Mouse (Mus musculus): Measurements from ENCODE around the gene Slco1b2. TPM values are rescaled to one million over a fixed set of nuclear protein-coding genes. Genes with fewer than 3 reads are reported as not detected.

The Slco1b2 gene
- polyA plus RNA-seq, 1 experiment from 2014 or later, result not detected

DNA sequence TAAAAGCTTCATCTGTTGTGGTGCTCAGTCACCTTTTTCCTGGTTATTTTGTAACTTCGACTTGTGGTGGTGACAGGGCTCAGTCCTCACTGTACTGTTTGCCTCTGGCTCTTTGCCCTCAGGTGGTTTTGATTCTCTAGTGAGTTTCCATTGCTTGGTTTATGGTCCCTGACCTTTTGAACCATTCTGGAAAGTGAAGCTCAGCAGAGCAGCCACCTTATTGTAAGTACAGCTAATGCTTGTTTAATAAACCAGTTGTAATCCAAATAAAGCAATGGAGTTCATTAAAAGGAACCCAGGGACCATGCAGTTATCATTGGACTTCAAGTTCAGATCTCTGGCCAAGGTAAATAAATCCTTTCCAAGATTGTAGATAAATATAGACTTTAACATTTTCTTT, 11.3 kb downstream of the Slco1b2 start:
- H3K27ac ChIP-seq (replicated peaks), result no peak overlapping the region
- H3K36me3 ChIP-seq, result no peaks in the 10 kb centered on the region
- H3K4me2 ChIP-seq, result no peak overlapping the region
- no peak overlapping the region for H3K9ac ChIP-seq
- WGBS, result 61% methylated on average over 1 of the region's 1 CpGs
- ATAC-seq (ENCODE audit: extremely low read depth, insufficient number of reproducible peaks, low FRiP score, low TSS enrichment), result no peak
- no peaks in the 10 kb centered on the region for H3K27me3 ChIP-seq (replicated peaks)
- H3K9me3 ChIP-seq, result no peaks in the 10 kb centered on the region
- H3K4me3 ChIP-seq, result no peak overlapping the region
- no peaks in the 10 kb centered on the region for H3K4me1 ChIP-seq

DNA sequence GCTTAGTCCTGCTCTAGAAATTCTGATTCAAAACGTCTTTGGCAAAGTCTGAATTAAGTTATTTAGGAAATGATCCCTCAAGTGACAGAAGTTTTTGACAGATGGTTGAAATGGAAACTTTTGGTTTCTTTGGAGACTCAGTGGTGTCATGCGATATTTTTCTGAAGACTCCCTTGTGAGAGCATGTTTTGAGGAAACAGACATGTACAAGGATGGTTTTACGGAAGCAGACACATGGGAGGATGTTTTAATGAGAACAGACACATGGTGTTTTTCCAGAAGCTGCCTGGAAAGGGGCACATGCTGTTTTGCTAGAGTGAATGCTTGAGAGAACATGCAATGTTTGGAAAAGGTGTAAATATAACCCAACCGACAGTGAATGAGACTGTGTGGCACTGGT, 57.7 kb downstream of the Slco1b2 start:
- H3K9ac ChIP-seq, result no peak overlapping the region
- no peaks in the 10 kb centered on the region for H3K36me3 ChIP-seq
- no peak overlapping the region for H3K4me3 ChIP-seq
- H3K4me2 ChIP-seq, result no peak overlapping the region
- H3K9me3 ChIP-seq, result no peaks in the 10 kb centered on the region
- H3K27me3 ChIP-seq (replicated peaks), result no peaks in the 10 kb centered on the region
- WGBS, result 50% methylated on average over 4 of the region's 4 CpGs
- no peak for ATAC-seq (ENCODE audit: extremely low read depth, insufficient number of reproducible peaks, low FRiP score, low TSS enrichment)
- H3K4me1 ChIP-seq, result peaks cover 10% of the 10 kb centered on the region
- H3K27ac ChIP-seq (replicated peaks), result no peak overlapping the region

DNA sequence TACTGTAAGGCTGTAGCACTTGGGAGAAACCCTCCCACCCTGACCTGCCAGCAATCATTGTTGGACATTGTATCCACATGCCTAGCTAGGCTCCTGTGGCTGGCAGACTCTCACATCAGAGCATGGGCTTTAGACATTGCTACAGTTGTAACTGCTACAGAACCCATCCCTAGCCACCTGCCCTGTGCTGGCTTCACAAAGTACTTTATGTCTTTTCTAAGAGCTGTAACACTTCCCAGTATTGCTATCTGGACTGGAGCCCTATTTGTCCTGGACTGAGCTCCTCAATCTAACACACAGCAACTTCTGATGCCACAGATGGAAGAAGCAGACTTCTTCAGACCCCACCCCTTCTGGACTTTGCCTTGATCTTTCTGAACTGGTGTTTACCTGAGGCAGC, 61.9 kb downstream of the Slco1b2 start:
- Histone ChIP-seq H3K9ac (no peak overlapping the region), H3K4me1 (peaks cover 10% of the 10 kb centered on the region), H3K27me3 (replicated peaks) (no peaks in the 10 kb centered on the region), H3K36me3 (no peaks in the 10 kb centered on the region), H3K4me2 (no peak overlapping the region), H3K9me3 (no peaks in the 10 kb centered on the region), H3K27ac (replicated peaks) (no peak overlapping the region), H3K4me3 (no peak overlapping the region)
- ATAC-seq (ENCODE audit: extremely low read depth, insufficient number of reproducible peaks, low FRiP score, low TSS enrichment), result no peak

Other genes starting within 250 kb of the Slco1b2 start
- gene Slco1c1, start 105.2 kb upstream of the Slco1b2 start, polyA plus RNA-seq (2015; fragmentation: Nextera tagmentation; extraction: Ambion mirVana), result 0.11 and 0.19 TPM in 2 replicates
- gene Gm5724, start 144.3 kb downstream of the Slco1b2 start, polyA plus RNA-seq (2015; fragmentation: Nextera tagmentation; extraction: Ambion mirVana), result not detected in 2 replicates
- gene Slco1a4, start 226.7 kb downstream of the Slco1b2 start, polyA plus RNA-seq (2015; fragmentation: Nextera tagmentation; extraction: Ambion mirVana), result not detected in 2 replicates